Mouse (Mus musculus): Measurements from ENCODE around the gene Acbd3.

GRCm38 (mm10) chr1:180726183-180726582 is 340 bp downstream of the Acbd3 start:
- TF ChIP-seq CTCF (IDR thresholded peaks at IDR 0.05; ENCODE audit: borderline replicate concordance, control insufficient read depth, extremely low read depth, insufficient read depth, low read length, poor library complexity) (no peak), POLR2A (IDR thresholded peaks at IDR 0.05; ENCODE audit: control insufficient read depth, extremely low read depth, insufficient read depth, low read length, poor library complexity) (no peak)

All from thymus, adult 2 months (tissue).